In the genomic region with DNA sequence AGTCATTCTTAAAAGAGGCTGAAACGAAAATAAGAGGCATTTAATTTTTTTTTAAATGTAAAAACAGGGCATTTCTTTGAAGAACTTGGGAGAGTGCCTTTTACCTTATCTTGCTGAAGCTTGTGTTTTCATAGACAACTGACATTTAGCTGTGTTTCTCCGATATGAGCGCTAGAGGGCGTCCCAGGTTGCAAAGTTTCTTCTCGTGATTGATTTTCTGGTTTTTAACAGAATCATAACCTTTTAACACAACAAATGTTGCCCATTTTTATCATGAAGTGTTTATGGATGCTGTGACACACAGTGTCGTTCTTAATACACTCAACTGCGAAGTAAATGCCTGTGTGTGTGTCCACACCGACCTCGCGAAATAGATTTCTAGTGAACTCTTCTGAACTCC, we compare ENCODE assay signal across 10 mouse cellular contexts. TPM values are rescaled to one million over a fixed set of nuclear protein-coding genes. Genes with fewer than 3 reads are reported as not detected.
DNase-seq lines count a peak whose midpoint lies in the region; ATAC-seq and TF ChIP-seq lines count a peak whose summit lies in the region.
"Had no signal": no experiment of that assay in that cellular context is flagged by ENCODE, and none has a peak within 500 bp of the region (broad histone marks: within the 10 kb centered on the region; RNA-seq: fewer than 3 reads in every experiment).

No protein-coding gene starts in this region.

- no peak overlapping the region for H3K27ac ChIP-seq in hindbrain, postnatal 0 days
- H3K27ac ChIP-seq: heart, embryonic 15.5 days had no signal

- no peak overlapping the region for H3K9ac ChIP-seq in hindbrain, postnatal 0 days (replicated peaks; ENCODE audit: low read length)
- H3K9ac ChIP-seq: heart, embryonic 15.5 days had no signal

- no peak for ATAC-seq in hindbrain, postnatal 0 days
- peak; percentile 53; the same call in 1 of the 2 replicates for ATAC-seq in monocyte, adult 5-6 weeks (replicated peaks; ENCODE audit: insufficient number of reproducible peaks, low FRiP score, low TSS enrichment, poor library complexity, severe bottlenecking)

- no peaks in the 10 kb centered on the region for H3K9me3 ChIP-seq in hindbrain, postnatal 0 days (ENCODE audit: low read length)
- H3K9me3 ChIP-seq: heart, embryonic 15.5 days; megakaryocyte, embryonic 14.5 days had no signal

- no peaks in the 10 kb centered on the region for H3K4me1 ChIP-seq in hindbrain, postnatal 0 days (ENCODE audit: insufficient read depth, low read length)
- H3K4me1 ChIP-seq: heart, embryonic 15.5 days; megakaryocyte, embryonic 14.5 days had no signal

- H3K4me3 ChIP-seq in hindbrain, postnatal 0 days (ENCODE audit: low read length), result no peak overlapping the region
- H3K4me3 ChIP-seq: heart, embryonic 15.5 days; megakaryocyte, embryonic 14.5 days had no signal

- DNase-seq in cerebellum, postnatal 10 days, result peak; percentile 26 to 34
- DNase-seq in cerebellum, adult 9-11 months, result no peak
- DNase-seq in lung, postnatal 36 days, result peak; percentile 22
- no peak for DNase-seq in lung, postnatal 25 days (ENCODE audit: low spot score)
- DNase-seq in c-Kit-positive CD71-negative TER-119-negative erythroid progenitor cells, embryonic 14.5 days (ENCODE audit: low read depth), result peak; percentile 76
- peak; percentile 62 for DNase-seq in hindbrain, postnatal 0 days (ENCODE audit: low spot score)
- DNase-seq in urinary bladder, postnatal 10 days (ENCODE audit: low spot score), result no peak

- TF ChIP-seq CTCF in hindbrain, postnatal 0 days (IDR thresholded peaks at IDR 0.05; ENCODE audit: low read depth), result peak; percentile 73

- H3K36me3 ChIP-seq in hindbrain, postnatal 0 days (ENCODE audit: insufficient read depth, low read length), result no peaks in the 10 kb centered on the region
- H3K36me3 ChIP-seq: heart, embryonic 15.5 days had no signal

- no peak overlapping the region for H3K4me2 ChIP-seq in hindbrain, postnatal 0 days (ENCODE audit: low read depth, low read length)
- H3K4me2 ChIP-seq: heart, embryonic 15.5 days had no signal

- no peaks in the 10 kb centered on the region for H3K27me3 ChIP-seq in hindbrain, postnatal 0 days (ENCODE audit: insufficient read depth, low read length)
- H3K27me3 ChIP-seq: heart, embryonic 15.5 days; megakaryocyte, embryonic 14.5 days had no signal

- 23% methylated on average over 10 of the region's 10 CpGs for WGBS in hindbrain, postnatal 0 days

RNA-seq across cellular contexts. Expression of gene Zpbp, which starts 37.7 kb away (rescaled TPM):
- total RNA-seq in hindbrain, postnatal 0 days (2014; rRNA removed), result 3.2 and 3.4 TPM in 2 replicates
- polyA plus RNA-seq in hindbrain, postnatal 0 days (2015; fragmentation: Nextera tagmentation; extraction: Ambion mirVana), result 2.4 and 2.7 TPM in 2 replicates
- 0.11 to 1.3 TPM (median 0.48 TPM) in 3 replicates for total RNA-seq in monocyte, adult 5-6 weeks (2017)

RNA-seq across cellular contexts. Expression of gene Spata48, which starts 38.0 kb away (rescaled TPM):
- 0.26 TPM in 1 of 2 replicates, not detected in the other for total RNA-seq in hindbrain, postnatal 0 days (2014; rRNA removed)
- 0.83 and 2.7 TPM in 2 replicates for polyA plus RNA-seq in hindbrain, postnatal 0 days (2015; fragmentation: Nextera tagmentation; extraction: Ambion mirVana)
- total RNA-seq in monocyte, adult 5-6 weeks (2017), result 0.86 to 2.5 TPM (median 2.2 TPM) in 3 replicates

Comparison
In these comparisons a context has a peak if more than half of its experiments do, and no peak if none do; other contexts are left out.
1. DNase-seq: peak in cerebellum, postnatal 10 days (2 of 2), lung, postnatal 36 days (single experiment), c-Kit-positive CD71-negative TER-119-negative erythroid progenitor cells, embryonic 14.5 days (single experiment) and hindbrain, postnatal 0 days (single experiment); none in cerebellum, adult 9-11 months (single experiment), lung, postnatal 25 days (single experiment) and urinary bladder, postnatal 10 days (single experiment).